Mouse (Mus musculus) splenic B cell, adult 2 months (primary cell): Measurements from ENCODE around the gene Hs6st3.
"Not testable (repeated sequence)": the region's sequence is repeated elsewhere in the genome, so short reads cannot be mapped to it uniquely, and the experiment has no call there.

Source experiments
- DNase-seq: peaks from one replicate; pipeline ENCODE4 v3.0.0-alpha.2; 2011; ENCODE audit warnings: low read depth, low spot score
- H3K27me3 ChIP-seq: 2 replicates; pipeline ENCODE4 v1.6.1; 2012; ENCODE audit warnings: mild to moderate bottlenecking, low read length, moderate library complexity, mixed read lengths; ENCODE audit not compliant: control insufficient read depth, poor library complexity, insufficient read depth, severe bottlenecking
- H3K36me3 ChIP-seq: 2 replicates; pipeline ENCODE4 v1.6.1; 2012; ENCODE audit warnings: mild to moderate bottlenecking, low read length, moderate library complexity, mixed read lengths; ENCODE audit not compliant: control insufficient read depth, poor library complexity, insufficient read depth, severe bottlenecking

Hs6st3 gene

DNA sequence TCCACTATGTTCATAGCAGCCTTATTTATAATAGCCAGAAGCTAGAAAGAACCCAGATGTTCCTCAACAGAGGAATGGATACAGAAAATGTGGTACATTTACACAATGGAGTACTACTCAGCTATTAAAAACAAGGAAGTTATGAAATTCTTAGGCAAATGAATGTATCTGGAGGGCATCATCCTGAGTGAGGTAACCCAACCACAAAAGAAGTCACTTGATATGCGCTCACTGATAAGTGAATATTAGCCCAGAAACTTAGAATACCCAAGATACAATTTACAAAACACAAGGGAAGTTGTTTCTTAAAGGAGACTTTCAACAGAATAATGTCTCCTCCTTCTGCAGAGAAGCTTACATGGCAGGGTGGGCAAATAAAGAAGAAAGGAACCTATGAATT, 449.2 kb downstream of the Hs6st3 start:
- DNase-seq, H3K27me3 ChIP-seq, H3K36me3 ChIP-seq: not testable (repeated sequence)

DNA sequence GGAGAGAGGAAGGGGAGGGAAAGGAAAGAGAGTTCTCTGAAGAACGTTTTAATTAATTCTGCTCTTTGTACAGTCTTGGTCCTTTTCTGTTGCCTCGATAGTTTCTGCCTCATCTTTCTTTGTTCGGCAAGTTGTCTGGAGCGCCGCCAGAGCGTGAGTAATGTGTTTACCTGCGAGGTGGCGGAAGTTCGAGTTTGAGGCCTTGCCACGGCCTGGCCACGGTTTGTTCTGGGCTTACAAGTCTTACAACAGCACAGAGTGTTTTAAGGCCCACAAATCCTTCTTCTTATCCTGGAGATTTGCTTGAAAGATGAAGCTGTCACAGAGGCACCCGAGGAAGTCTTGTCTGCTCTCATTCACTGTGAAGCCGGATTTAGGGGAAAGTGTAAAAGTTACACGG, 466.2 kb downstream of the Hs6st3 start:
- no peaks in the 10 kb centered on the region for H3K36me3 ChIP-seq
- no peaks in the 10 kb centered on the region for H3K27me3 ChIP-seq
- DNase-seq: no peak

DNA sequence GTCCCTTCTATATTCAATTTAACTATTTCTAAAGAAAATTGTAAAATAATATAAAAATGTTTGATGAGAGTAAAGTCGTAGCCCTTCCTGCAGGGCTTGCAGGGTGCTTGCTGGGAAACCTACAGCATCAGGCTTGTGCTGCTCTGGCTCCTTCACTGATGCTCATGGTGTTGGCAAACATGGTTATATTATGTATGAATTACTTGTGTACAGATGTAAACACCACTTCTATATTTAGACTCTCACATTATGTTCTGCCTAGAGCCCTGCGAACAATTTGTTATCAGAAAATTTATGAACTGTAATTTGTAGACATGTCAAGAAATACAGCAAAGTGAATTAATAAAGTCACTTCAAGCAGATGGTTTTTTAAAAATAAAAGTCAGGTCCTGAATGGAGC, 474.7 kb downstream of the Hs6st3 start:
- no peaks in the 10 kb centered on the region for H3K36me3 ChIP-seq
- H3K27me3 ChIP-seq: no peaks in the 10 kb centered on the region

DNA sequence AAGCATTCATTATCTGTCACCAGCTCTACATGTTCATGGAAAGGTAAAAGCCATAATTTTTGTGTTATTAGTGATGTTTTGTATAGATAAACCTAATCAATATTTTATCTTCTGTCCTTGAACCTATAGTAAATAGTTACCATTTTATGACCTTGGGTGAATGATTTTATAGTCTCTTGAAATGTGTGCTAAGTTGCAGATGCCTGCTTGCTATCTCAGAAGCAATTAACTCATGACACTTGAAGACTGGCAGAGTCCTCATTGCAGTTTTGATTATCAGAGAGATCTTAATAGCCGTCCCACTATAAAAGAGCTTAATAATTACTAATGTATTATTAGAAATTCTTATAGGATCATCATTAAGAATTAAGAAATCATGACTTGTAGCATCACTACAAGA, 491.0 kb downstream of the Hs6st3 start:
- DNase-seq: no peak
- Histone ChIP-seq H3K27me3 (no peaks in the 10 kb centered on the region), H3K36me3 (no peaks in the 10 kb centered on the region)

More for the DNA sequence above, 474.7 kb downstream of the Hs6st3 start:
- no peak for DNase-seq

DNA sequence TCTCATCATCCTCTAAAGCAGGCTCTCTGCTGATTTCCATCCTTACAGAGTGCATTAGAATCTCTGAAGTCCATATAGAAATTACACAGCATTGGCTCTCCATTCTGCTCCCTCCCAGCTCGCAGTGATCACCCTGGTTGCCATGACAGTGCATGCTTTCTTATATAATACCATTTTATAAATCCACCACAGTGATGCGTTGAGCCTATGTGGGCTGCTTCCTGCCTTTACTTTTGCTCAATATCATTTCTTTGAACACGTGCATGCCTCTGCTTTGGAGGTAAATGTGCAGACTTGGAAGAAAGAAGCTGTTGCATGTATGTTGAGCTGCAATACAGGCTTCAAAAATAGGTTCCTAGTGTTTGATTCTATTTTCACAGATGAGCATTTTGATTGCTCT, 494.9 kb downstream of the Hs6st3 start:
- Histone ChIP-seq H3K36me3 (no peaks in the 10 kb centered on the region), H3K27me3 (no peaks in the 10 kb centered on the region)
- no peak for DNase-seq

DNA sequence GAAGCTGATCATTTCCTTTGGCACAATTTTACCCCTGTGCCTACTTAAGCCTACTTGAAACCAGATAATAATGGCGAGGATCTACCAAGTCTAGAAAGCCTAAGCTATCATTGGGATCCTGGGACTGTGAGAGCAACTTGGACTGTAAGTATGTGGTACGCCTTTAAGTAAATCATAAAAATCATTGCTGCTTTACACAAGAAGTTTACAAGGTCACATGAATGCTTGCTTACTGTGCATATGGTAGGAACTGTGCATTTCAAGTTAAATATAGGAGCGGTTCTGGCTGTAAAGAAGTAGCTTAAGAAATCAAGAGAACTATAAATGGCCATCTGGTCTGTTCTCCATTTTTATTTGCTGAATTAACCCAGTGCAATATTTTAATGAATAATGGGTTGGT, 495.5 kb downstream of the Hs6st3 start:
- no peaks in the 10 kb centered on the region for H3K36me3 ChIP-seq
- no peak for DNase-seq
- no peaks in the 10 kb centered on the region for H3K27me3 ChIP-seq

DNA sequence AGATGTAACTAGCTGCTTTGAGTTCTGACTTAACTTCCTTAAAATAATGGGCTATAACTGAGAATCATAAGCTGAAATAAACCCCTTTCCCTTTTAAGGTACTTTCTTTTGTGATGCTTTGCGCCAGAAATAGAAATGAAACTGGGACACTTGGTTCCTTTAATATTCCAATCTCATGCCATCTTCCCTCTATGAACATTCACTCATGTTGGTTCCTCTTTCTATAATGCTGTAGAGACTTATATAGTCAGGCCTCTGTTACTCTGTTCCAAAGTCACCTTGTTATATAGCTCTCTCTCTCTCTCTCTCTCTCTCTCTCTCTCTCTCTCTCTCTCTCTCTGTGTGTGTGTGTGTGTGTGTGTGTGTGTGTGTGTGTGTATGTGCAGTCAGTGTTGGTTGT, 504.7 kb downstream of the Hs6st3 start:
- H3K36me3 ChIP-seq: no peaks in the 10 kb centered on the region
- no peaks in the 10 kb centered on the region for H3K27me3 ChIP-seq
- no peak for DNase-seq

DNA sequence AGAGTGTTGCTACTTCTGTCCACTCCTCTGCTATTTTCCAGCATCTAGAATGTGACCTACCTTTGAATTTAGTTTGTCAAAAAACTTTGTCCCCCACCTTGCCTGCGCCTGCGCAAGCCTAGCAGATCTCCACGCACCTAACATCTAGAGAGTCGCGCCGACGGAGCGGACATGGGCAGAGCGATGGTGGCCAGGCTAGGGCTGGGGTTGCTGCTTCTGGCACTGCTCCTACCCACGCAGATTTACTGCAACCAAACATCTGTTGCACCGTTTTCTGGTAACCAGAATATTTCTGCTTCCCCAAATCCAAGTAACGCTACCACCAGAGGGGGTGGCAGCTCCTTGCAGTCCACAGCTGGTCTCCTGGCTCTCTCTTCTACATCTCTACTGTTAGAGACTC, 505.7 kb downstream of the Hs6st3 start:
- Histone ChIP-seq H3K36me3 (no peaks in the 10 kb centered on the region), H3K27me3 (no peaks in the 10 kb centered on the region)
- DNase-seq: no peak

DNA sequence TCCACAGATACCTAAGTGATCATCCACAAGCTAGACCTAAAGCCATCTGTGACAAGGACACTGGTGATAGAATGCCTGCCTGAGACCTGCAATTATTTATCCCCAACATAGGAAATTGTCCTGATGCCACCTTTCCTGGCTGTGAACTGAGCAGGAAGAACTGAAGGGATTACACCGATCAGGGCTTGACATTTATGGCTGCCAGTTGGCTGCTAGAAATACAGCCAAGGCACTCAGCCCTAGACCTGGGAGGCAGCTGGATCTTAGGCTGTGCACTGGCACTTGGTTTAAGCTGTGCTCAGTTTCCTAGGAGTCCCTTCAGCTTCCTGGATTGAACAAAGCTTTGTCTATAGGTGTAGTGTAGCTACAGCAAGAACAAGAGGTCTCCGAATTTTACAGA, 518.8 kb downstream of the Hs6st3 start:
- DNase-seq: no peak

DNA sequence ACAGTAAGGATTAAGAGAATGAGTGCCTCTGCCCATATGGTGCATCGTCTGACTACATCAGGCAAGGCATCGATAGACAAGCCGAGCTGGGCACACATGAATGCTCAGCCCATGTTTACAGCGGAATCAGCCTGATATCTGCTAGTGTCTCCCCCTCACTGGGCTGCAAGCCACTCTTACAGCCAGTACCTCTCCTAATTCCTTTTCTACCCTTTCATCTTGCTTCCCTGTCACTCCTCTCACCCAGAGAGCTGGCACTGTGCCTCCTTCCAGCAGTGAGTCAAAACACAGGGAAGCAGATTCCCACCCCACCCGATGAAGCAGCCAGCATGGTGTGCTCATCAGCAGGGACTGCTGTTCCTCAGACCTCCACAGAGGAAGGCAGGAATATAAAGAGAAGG, 527.6 kb downstream of the Hs6st3 start:
- DNase-seq: no peak
- no peaks in the 10 kb centered on the region for H3K27me3 ChIP-seq
- no peaks in the 10 kb centered on the region for H3K36me3 ChIP-seq

More for the DNA sequence above, 518.8 kb downstream of the Hs6st3 start:
- no peaks in the 10 kb centered on the region for H3K27me3 ChIP-seq
- H3K36me3 ChIP-seq: no peaks in the 10 kb centered on the region

DNA sequence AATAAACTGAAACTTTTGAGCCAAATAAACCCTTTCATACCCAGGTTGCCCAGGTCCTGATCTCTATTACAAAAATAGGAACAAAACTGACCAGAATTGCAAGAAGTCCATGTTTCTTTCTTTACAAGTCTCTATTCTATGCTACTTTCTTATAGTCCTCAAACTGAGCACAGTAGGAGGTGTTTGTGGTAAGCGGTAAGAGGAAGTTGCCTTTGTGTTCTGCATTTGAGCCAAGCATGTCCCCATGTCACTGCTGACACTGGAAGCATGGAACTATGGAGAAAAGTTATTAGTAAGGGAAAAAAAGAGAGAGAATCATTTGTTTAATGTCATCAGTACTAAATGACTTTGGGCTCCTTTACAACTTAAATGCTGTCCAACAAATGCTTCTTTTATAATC, 529.3 kb downstream of the Hs6st3 start:
- no peak for DNase-seq
- Histone ChIP-seq H3K36me3 (no peaks in the 10 kb centered on the region), H3K27me3 (no peaks in the 10 kb centered on the region)

DNA sequence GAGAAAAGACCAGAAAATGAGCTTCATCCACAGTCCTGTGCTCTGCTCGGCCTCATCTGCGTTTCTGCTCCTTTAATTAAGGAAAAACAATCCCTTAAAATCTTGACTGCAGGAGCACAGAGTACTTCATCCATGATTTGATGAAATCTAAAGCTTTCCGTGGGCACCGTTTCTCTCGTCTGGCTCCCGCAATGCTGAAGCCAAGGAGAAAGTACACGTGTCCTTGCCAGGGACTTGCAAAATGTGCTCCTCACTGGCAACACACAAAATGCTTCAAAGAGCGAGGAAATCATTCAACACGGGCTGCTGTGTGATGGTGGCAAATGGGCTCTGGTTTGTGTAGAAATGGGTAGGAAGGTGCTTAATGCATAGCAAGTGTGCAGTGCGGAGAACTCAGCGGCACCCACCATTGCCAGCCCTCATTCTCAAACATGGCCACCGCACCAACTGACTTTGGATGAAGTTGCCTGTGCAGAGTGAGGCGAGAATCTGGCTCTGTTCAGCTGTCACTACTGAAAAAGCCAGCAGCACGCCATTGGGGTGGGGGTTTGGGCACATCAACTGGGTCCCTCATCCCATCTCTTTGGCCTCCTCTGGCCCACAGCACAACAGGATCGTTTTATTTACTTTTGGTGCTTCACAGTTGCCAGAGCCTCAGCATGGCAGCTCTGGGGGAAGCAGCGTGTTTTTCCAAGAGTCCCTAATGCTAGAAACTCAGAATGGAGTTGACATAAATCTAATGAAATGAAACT, 532.9 kb downstream of the Hs6st3 start:
- H3K36me3 ChIP-seq: no peaks in the 10 kb centered on the region
- no peaks in the 10 kb centered on the region for H3K27me3 ChIP-seq
- no peak for DNase-seq

DNA sequence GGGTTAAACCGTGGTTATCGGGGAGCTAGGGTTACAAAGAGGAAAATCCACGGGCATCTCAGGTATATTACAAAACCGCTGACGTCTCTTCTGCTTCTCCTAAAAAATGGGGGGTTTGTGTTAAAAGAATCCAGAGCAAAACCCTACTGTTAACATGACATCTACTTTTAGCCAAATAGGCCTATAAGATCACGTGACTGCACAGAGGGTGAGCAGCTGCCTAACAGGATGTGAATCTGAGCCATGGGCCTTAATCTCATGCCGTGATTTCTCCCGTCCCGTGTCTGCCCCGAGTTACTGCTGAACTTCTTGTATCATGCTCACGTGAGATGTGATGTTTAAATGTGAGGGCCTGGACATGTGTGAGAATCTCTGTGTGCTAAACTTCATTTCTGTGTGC, 540.4 kb downstream of the Hs6st3 start:
- no peaks in the 10 kb centered on the region for H3K27me3 ChIP-seq
- no peaks in the 10 kb centered on the region for H3K36me3 ChIP-seq
- DNase-seq: no peak

DNA sequence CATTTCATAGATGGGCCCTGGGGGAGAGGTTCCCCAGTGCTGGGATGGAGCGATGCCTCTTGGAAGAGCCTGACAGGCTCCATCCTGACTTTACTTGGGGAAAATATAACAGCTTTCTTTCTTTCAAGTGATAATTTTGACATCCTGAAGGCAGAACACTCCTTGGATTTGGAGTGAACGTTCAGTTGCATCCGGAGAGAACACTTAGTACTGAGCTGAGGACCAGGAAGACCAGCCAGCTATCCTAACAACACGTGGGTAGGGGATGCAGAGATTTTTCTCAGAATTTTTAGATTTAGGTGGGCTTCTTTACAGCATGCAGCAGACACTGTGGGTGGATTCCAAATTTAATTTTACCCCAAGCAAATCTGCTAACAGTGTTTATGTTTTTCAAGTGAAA, 541.9 kb downstream of the Hs6st3 start:
- Histone ChIP-seq H3K36me3 (no peaks in the 10 kb centered on the region), H3K27me3 (no peaks in the 10 kb centered on the region)
- no peak for DNase-seq

DNA sequence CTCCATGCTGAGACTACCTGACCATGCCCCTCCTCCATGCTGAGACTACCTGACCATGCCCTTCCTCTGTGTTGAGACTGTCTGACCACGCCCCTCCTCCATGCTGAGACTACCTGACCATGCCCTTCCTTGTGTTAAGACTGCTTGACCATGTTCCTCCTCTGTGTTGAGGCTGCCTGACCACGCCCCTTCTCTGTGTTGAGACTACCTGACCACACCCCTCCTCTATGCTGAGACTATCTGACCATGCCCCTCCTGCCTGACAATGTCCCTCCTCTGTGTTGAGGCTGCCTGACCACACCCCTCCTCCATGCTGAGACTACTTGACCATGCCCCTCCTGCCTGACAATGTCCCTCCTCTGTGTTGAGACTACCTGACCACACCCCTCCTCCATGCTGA, 549.7 kb downstream of the Hs6st3 start:
- Histone ChIP-seq H3K36me3 (no peaks in the 10 kb centered on the region), H3K27me3 (no peaks in the 10 kb centered on the region)
- DNase-seq: no peak

DNA sequence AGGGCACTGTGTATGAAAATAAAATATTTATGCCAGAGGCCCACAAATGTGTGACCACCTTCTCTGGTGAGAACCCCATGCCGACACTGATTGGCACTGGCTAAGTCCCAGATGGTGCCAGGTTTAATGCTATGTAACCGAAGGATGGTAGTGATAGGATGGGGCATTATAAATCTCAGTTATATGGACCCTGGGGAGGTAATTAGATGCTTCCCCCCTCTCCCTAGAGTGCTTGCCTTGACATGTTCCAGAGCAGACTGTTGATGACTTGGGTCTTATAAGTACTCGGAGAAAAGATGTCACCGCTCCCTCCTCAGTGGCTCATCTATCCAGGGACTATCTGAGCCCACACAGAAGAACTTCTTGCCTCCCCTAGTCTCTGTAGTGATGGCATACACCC, 561.8 kb downstream of the Hs6st3 start:
- DNase-seq: no peak
- no peaks in the 10 kb centered on the region for H3K27me3 ChIP-seq
- H3K36me3 ChIP-seq: no peaks in the 10 kb centered on the region
